Mouse (Mus musculus): ENCODE results near the gene Nupr1l.
"Not testable (repeated sequence)": the region's sequence is repeated elsewhere in the genome, so short reads cannot be mapped to it uniquely, and the experiment has no call there.

Gene Nupr1l

DNA sequence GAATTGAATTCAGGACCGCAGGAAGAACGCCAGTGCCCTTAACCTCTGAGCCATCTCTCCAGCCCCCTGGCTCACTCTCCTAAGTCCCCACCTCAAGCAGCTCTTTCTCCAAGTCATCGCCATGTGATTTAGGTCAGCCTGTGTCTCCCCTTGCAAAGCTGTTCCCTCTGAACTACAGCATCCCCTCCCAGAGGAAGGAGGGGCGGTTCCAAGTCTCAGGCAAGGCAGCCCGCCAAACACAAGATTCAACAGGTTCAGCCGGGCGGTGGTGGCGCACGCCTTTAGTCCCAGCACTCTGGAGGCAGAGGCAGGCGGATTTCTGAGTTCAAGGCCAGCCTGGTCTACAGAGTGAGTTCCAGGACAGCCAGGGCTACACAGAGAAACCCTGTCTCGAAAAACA lies 7.2 kb downstream of the Nupr1l start:
- DNase-seq (ENCODE audit: low spot score in 2 of 2): not testable (repeated sequence)

DNA sequence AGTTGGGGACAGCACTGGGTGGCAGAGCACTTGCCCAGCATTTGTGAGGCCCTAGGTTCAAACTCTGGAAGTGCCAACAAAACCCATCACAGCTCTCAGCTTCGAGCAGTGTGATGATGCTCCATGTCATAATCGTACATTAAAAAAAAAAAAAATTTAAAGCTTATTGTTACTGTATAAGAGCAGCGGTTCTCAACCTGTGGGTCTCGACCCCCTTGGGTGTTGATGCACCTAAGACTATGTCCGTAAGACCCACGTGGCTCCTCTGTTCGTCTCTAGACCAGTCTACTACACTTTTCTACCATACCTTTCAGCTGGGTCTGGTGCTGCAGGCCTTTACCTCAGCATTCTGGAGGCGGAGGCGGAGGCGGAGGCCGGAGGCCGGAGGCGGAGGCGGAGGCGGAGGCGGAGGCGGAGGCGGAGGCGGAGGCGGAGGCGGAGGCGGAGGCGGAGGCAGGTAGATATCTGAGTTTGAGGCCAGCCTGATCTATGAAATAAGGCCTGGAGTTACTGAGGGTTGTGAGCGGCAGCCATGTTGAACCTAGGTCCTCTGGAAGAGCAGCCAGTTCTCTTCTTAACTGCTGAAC lies 9.8 kb downstream of the Nupr1l start:
- DNase-seq (ENCODE audit: low spot score in 2 of 2): no peak

DNA sequence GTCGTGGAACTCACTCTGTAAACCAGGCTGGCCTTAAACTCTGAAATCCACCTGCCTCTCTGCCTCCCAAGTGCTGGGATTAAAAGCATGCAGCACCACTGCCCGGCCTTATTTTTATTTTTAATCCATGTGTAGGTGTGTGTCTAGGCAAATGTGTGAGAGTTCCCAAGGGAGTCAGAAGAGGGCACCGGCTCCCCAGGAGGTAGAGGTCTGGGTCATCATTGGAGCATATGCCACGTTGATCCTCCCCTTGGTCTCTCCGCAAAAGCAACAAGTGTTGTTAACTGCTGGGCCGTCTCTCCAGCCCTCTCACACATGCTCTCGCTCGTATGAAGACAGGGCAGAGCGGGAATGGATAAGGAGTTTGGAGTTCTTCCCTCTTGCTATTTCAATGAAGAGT lies 10.4 kb downstream of the Nupr1l start:
- DNase-seq (ENCODE audit: low spot score in 2 of 2): no peak

DNA sequence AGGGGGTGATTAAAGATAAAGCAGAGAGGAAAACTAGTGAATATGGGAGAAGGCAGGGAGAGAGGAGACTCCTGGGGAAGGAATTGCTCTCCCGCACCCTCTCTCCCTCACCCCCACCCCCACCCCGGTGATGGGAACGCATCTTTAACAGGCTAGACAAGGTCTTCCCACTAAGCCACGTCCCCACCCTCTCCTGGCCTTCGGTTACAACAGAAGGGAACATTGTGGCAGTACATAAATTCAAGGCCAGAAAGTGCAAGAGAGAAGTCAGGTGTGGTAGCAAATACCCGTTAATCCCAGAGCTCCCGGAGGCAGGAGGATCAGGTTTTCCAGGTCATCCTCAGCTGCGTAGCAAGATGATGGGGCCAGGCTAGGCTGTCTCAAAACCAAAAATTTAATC lies 11.0 kb downstream of the Nupr1l start:
- DNase-seq (ENCODE audit: low spot score in 2 of 2): no peak

DNA sequence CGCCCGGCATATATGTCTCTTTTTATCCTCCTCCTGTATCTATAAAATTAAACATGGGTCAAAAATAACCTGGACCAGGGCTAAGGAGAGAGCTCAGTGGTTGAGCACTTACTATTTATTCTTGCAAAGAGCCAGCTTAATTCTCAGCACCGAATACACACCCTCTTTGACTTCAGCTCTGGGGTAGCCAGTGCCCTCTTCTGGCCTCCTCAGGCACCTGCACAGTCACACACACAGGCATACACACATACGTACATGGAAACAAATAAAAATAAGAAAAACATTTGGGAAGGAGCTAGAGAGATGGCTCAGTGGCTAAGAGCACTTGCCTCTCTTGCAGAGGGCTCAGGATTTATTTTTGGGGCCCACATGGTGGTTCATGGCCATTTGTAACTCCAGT lies 13.6 kb downstream of the Nupr1l start:
- DNase-seq (ENCODE audit: low spot score in 2 of 2): no peak

DNA sequence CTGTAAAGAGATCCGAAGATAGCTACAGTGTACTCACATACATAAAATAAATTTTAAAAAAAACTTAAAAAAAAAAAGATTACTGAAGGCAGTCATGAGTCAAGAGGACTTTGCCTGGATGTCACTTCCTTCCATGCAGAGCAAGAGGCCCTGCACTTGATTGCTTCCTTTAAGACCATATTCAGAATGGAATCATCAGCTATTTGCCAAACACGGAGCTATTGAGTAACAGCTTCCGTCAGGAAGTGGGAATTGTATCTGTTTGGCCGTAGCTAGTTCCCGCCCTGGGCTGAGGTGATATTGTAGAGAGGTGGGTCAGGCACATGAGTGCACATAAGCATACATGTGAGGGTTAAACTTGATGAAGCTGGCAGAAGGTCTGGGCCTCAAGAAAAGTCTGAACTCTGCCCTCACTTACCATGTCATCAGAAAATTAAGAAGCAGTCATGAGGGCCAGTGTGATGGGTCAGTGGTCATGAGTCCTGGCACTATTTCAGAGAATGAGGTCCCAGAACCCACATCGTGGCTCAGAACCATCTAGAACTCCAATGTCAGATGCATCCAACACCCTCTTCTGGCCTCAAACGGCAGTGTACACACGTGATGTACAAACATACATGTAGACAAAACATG lies 16.6 kb downstream of the Nupr1l start:
- DNase-seq (ENCODE audit: low spot score in 2 of 2): no peak

DNA sequence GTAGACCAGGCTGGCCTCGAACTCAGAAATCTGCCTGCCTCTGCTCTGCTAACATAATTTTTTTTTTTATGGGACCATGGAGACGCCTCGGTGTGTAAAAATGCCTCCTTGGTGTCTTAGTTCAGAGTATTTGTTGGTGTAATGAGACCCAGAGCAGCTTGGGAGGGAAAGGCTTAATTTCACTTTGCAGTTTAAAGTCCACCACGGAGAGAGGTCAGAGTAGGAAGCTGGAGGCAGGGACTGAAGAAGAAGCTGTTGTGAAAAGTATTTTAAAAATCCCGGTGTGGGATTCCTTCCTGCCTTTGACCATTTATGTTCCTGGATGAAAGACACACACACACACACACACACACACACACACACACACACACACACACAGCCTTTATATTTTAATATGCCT lies 17.6 kb downstream of the Nupr1l start:
- no peak for DNase-seq (ENCODE audit: low spot score in 2 of 2)

DNA sequence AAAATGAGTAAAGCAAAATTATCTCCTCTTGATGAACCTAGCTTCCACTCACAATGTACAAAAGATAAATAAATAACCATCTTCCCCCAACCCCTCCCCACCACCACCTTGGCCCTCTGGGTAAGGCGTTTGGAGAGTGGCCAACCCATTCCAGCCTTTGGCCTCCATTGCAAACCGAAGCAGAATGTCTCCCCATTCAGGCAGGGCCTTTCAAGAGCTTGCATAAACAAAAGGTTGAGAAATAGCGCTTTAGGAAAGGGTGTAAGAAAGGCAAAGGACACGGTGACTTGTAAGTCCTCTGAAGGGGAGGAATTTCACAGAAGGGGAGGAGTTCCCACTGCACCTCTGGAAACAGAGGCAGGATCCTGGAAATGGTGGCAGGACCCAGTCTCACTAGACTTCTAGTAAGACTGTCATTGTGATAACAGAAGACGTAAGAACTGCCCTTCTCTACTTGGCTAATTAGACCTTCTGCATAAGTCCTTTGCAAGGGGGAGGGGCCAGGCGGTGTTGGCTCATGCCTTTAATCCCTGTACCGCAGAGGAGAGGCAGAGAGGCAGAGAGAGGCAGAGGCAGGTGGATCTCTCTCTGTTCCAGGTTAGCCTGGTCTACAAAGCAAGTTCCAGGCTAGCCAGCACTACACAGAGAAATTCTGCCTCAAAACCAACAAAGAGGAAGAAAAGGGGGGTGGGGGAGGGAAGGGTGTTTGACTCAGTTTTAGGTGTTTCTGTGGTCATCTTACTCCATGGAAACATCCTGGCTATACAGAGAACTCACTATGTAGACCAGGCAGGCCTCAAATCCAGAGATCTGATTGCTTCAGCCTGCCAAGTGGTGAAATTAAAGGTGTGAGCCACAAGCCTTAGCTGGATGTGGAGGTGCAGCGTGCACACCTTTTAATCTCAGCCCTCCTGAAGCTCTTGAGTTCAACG lies 21.9 kb downstream of the Nupr1l start:
- DNase-seq (ENCODE audit: low spot score in 2 of 2): no peak

DNA sequence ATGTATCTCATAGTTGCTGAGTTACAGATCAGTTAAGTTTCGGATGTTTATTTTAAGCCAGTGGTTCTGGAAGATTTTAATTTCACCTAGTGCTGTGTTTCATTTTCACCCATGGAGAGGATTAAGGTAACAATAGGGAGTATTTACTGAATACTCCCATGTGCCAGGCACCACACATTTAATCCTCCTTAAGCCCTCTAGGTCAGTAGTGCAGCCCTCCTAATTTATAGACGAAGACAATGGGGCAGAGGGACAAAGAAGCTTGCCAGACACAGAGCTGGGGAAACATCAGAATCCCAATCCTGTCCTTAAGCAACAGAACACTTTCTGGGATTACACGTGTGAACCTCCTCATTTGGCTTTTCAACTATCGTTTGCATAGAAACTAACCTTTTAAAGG lies 28.6 kb downstream of the Nupr1l start:
- no peak for DNase-seq (ENCODE audit: low spot score in 2 of 2)

DNA sequence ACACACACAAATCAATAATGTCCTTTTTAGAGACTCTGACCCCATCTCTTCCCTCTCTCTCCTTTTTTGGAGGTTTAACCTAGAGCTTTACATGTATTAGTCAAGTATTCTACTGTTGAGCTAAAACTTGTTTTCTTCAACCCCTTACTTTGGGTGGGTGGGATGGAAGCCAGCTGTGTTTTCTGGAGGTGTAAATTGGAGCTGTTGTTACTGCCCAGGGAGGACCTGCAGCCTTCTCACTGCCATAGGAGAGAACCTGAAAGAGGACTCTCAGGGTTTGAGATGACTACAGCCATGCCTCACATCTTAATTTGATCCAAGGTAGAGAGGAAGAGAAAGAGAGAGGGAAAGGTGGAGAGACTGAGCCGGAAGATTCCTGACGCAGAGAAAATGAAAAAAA lies 31.9 kb downstream of the Nupr1l start:
- DNase-seq (ENCODE audit: low spot score in 2 of 2): no peak

DNA sequence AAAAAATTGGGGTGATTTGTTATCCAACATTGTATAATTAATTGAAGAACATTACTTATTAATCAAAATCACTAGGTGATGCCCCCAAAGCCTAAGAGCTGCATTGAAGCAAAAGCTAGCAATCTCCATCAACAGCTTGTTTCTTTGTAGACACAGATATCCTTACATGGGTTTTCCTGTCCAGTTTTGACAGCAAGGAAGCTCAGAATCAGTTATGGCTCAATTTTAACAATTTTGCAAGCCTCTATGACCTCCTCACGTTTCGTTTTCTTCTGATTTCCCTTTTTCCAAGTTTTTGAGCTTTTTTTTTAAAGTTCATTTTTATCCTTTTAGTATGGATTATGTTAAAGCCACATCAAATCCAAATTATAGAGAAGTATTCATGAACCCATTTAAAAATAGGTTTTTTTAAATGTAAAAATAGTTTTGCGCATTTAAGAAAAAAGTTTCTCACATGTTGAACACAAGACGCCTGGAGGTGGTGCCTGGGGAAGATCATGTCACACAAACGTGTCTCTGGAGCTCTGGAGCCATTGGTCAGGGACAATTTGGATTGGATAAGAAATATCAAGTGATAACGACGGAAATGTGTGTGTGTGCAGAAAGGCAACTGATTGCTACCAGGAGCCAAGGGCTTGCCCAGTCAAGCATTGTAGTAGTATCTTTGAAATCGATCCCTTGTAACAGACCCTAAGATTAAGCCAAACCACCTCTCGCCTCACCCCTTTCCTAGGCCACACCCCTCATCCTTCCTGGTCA lies 32.6 kb downstream of the Nupr1l start:
- DNase-seq (ENCODE audit: low spot score in 2 of 2): no peak

DNA sequence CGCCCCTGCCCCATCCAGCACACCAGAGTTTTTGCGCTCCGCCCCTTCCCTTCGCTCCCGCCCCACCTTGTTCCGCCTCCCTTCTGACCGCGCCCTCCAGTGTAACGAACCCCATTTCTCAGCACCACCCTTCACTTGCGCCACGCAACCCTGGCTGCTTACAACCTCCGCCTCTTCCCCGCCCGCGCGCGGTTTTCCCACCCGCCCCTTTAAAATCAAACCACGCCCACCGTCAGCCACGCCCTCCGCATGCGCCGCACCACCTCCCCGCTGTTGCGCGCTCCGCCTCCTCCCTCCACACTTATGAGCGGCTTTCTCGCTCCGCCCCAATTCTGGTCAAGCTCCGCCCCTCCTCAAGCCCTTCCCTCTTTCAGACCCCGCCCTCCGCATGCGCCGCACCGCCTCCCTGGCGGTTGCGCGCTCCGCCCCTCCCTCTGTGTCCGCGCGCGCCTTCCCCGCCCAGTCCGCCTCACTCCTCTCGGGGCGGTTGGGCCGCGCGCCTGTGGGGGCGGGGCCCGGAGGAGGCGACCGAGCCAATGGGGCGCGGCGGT lies 33.2 kb downstream of the Nupr1l start, which contains the start of gene Vkorc1l1:
TSS of gene Vkorc1l1 (plus strand) at position 476 of the 551 bp plus-strand sequence.
- peak; percentile 96 to 97 for DNase-seq (ENCODE audit: low spot score in 2 of 2)

DNA sequence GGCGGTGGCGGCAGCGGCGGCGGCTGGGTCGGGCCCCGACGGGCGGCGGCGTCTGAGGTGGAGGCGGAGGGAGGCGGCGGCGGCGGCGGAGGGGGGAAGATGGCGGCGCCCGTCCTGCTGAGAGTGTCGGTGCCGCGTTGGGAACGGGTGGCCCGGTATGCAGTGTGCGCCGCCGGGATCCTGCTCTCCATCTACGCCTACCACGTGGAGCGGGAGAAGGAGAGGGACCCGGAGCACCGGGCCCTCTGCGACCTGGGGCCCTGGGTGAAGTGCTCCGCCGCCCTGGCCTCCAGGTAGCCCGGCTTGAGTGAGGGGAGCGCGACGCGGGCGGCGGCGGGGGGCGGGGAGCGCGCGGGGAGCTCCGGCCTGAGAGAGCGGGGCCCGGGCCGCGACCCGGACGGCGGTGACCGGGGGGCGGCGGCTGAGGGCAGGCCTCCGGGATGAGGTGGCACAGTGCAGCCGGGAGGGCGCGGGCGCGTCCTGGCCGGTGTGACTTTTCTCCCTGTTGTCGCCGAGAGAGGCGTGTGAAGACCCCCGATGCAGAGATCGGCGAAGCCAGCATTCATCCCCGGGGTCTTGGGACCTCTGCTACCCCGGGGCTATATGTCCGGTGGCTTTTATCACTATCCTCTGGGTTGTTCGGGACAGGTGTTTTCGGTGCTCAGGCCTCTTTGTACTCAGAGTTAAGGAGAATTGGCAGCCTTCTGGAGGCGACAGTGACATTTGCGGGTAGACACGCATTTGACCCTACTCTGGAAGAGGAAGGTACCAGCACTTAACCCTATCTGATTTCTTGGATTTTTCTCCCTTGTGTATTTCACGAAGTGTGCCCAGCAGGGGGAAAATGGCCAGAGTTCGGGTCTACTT lies 34.0 kb downstream of the Nupr1l start:
- DNase-seq (ENCODE audit: low spot score in 2 of 2): peak in 1 of 2 experiments; percentile 7

DNA sequence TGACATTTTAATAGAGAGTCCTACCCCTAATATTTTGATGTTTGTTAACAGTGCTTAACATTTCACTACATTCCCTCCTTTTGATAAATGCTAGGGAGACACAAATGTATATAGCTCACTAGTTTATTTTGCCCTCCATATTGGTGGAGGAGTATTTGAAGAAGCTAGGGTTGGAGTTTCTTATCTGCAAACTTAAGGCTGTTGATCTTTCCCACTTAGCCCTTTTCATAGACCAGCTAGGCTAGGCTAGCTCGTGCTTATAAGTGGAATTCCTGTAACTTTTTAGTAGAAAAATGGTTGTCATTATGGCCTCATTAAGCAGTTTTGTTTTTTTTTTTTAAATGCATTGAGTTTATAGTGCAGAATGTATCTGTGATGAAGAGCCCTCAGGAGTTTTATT lies 35.1 kb downstream of the Nupr1l start:
- no peak for DNase-seq (ENCODE audit: low spot score in 2 of 2)

DNA sequence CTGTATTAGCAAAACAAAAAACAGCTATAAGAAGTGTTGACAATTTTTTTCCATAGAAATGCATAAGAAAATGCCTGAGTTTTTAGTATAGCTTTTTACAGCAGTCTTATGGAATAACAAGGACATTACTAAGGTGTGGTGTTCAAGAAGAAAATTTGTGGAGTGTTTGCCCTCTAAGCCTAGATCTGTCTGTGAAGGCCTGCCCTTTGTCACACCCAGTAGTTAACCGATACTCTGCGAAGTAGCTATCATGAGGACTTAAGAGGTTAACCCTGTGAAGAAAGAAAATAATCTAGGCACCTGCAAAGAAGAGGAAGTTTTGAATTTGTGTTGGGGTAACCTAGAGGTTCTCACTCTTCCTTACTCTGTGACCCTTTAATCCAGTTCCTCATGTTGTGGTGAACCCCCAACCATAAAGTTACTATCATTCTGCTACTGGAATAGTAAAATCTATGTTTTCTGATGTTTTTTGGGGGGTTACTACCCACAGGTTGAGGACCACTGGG lies 39.2 kb downstream of the Nupr1l start:
- DNase-seq (ENCODE audit: low spot score in 2 of 2): no peak

DNA sequence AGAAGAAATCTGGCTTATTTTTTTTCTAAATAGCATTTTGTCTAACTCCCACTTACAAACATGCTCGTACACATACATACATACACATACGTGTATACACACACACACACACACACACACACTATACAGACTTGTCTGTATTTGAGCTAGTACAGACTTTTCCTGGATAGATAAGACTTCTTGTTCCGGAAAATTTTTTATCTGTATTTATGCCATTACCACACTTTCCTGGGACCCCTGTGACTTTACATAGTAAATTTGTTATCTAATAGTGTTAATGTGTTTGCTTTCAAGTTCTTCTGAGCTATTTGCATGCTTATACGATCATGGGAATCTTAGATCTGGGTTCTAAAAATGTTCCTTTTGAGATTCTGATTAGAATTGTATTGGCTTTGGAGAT lies 43.8 kb downstream of the Nupr1l start:
- no peak for DNase-seq (ENCODE audit: low spot score in 2 of 2)

DNA sequence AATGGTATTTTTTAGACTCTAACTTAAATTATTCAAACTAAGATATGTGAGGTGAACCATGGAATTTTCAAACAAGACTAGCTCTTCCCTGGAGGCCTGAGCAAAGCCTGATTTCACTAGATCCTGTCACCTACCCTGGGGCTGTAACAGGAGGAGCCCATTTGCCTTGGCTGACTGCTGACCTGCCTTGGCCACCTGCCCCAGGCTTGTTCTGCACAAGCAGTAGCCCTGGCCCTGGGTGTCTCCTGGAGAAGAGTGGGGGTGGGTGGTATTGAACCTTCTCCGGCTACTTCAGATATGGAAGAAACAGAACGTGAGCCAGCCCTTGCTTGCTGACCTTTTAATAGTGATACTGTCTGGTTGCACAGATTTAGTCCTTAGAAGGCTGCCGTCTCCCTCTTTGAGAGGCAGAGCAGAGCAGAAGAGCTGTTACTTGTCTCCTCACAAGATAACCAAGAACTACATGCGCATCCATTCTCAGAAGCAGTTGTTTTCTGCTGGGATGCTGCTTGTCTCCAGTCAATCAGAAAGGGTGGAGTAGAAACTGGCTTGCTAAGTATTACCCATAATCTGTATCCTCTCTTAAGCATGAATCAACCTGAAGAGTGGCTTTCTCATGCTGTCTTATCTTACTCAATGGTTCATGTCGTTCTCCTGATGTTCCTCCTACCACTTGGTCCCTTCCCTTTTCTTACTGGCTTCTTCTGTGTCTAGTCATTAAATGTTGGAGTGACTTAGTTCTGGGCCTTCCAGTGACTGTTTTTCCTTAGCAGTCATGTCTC lies 46.3 kb downstream of the Nupr1l start:
- no peak for DNase-seq (ENCODE audit: low spot score in 2 of 2)

DNA sequence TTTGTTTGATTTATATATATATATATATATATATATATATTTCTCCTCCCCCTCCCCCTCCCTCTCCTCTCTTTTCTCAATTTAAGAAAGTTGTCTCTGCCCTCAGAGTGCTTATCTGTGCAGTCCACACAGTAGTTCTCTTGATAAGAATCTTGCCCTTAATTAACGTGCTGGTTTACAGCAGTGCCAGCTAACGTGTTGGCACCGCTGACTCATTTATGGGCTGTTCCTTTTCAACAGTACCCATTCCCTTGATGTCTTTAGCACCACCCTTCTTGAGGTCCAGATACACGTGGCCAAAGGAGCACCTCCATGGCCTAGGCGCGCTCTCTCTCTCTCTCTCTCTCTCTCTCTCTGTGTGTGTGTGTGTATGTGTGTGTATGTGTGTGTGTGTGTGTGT lies 47.5 kb downstream of the Nupr1l start:
- no peak for DNase-seq (ENCODE audit: low spot score in 2 of 2)

DNA sequence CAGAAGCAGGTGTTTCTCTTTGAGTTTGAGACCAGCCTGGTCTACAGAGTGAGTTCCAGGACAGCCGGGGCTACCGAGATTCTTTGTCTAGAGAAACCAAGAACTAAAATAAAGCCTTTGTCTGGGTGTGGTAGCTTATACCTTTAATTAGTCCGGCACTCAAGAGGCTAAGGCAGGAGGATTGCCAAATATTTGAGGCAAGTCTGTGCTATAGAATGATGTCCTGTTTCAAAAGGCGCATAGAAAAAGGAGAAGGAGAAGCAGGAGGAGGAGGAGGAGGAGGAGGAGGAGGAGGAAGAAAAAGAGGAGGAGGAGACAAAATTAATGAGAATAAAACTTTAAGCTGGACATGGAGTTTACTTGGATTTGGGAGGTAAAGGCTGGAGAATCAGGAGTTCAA lies 54.9 kb downstream of the Nupr1l start:
- no peak for DNase-seq (ENCODE audit: low spot score in 2 of 2)

Measured in right cerebral cortex, postnatal 36 days (tissue).